In genomic region chr12:108386476-108387232, GRCm38 (mm10) we compare ENCODE assay signal across 9 mouse cellular contexts. TPM values are rescaled to one million over a fixed set of nuclear protein-coding genes. Genes with fewer than 3 reads are reported as not detected.
A peak's percentile ranks its signal among the peaks of the same experiment; 100 is the strongest.
DNase-seq lines count a peak whose midpoint lies in the region; ATAC-seq lines count a peak whose summit lies in the region.
"Had no signal": no experiment of that assay in that cellular context is flagged by ENCODE, and none has a peak within 500 bp of the region (broad histone marks: within the 10 kb centered on the region; RNA-seq: fewer than 3 reads in every experiment).

No protein-coding gene starts in this region.

- no peaks in the 10 kb centered on the region for H3K9me3 ChIP-seq in kidney, embryonic 16.5 days (ENCODE audit: low read length)
- H3K9me3 ChIP-seq in forebrain, embryonic 12.5 days: no peaks in the 10 kb centered on the region
- no peaks in the 10 kb centered on the region; the same call in 1 of the 2 replicates for H3K9me3 ChIP-seq in heart, embryonic 16.5 days (replicated peaks; ENCODE audit: control insufficient read depth, low read length)
- H3K9me3 ChIP-seq in liver, embryonic 12.5 days (replicated peaks): no peaks in the 10 kb centered on the region

- H3K27me3 ChIP-seq in kidney, embryonic 16.5 days (ENCODE audit: insufficient read depth, low read length): no peaks in the 10 kb centered on the region
- 0 out of 2 replicates have a peak, but pooled peaks cover 5% of the 10 kb centered on the region for H3K27me3 ChIP-seq in forebrain, embryonic 12.5 days
- H3K27me3 ChIP-seq in heart, embryonic 16.5 days (ENCODE audit: control insufficient read depth, insufficient read depth, low read length): no peaks in the 10 kb centered on the region
- H3K27me3 ChIP-seq in liver, embryonic 12.5 days (replicated peaks): 0 out of 2 replicates have a peak, but pooled peaks cover 6% of the 10 kb centered on the region

- H3K4me1 ChIP-seq in kidney, embryonic 16.5 days (ENCODE audit: insufficient read depth, low read length): peaks cover 21% of the 10 kb centered on the region
- peaks cover 18% of the 10 kb centered on the region for H3K4me1 ChIP-seq in forebrain, embryonic 12.5 days
- H3K4me1 ChIP-seq in heart, embryonic 16.5 days (ENCODE audit: control insufficient read depth, insufficient read depth, low read length): peaks cover 16% of the 10 kb centered on the region
- no peaks in the 10 kb centered on the region for H3K4me1 ChIP-seq in liver, embryonic 12.5 days

- H3K4me2 ChIP-seq in kidney, embryonic 16.5 days (replicated peaks; ENCODE audit: low read depth, low read length): no peak overlapping the region
- H3K4me2 ChIP-seq in forebrain, embryonic 12.5 days: no peak overlapping the region
- peak overlapping the region; percentile 28 for H3K4me2 ChIP-seq in heart, embryonic 16.5 days (ENCODE audit: low read depth, low read length)
- H3K4me2 ChIP-seq in liver, embryonic 12.5 days: no peak overlapping the region

- H3K9ac ChIP-seq in kidney, embryonic 16.5 days (replicated peaks; ENCODE audit: low read length): no peak overlapping the region
- H3K9ac ChIP-seq in forebrain, embryonic 12.5 days: no peak overlapping the region
- peak overlapping the region; percentile 15; the same call in 1 of the 2 replicates for H3K9ac ChIP-seq in heart, embryonic 16.5 days (ENCODE audit: low read length)
- no peak overlapping the region for H3K9ac ChIP-seq in liver, embryonic 12.5 days

- H3K36me3 ChIP-seq in kidney, embryonic 16.5 days (ENCODE audit: insufficient read depth, low read length): no peaks in the 10 kb centered on the region
- H3K36me3 ChIP-seq in forebrain, embryonic 12.5 days (replicated peaks): no peaks in the 10 kb centered on the region
- H3K36me3 ChIP-seq in heart, embryonic 16.5 days (ENCODE audit: control insufficient read depth, insufficient read depth): no peaks in the 10 kb centered on the region
- H3K36me3 ChIP-seq in liver, embryonic 12.5 days: no peaks in the 10 kb centered on the region

- no peak for DNase-seq in kidney, adult 11 months
- peak; percentile 39 for DNase-seq in lung, postnatal 36 days
- no peak for DNase-seq in natural killer cell, adult 2 months (ENCODE audit: low spot score in 2 of 2)
- DNase-seq in layer of hippocampus, adult 9-11 months: no peak
- DNase-seq: embryo, embryonic 11 days had no signal

- 42% methylated on average over 13 of the region's 13 CpGs for WGBS in kidney, embryonic 16.5 days
- WGBS in forebrain, embryonic 12.5 days: 63% methylated on average over 13 of the region's 13 CpGs
- WGBS in heart, embryonic 16.5 days: 27% methylated on average over 13 of the region's 13 CpGs
- WGBS in liver, embryonic 12.5 days (ENCODE audit: insufficient replicate concordance): 73% methylated on average over 13 of the region's 13 CpGs

- no peak overlapping the region for H3K4me3 ChIP-seq in kidney, embryonic 16.5 days (ENCODE audit: low read length)
- no peak overlapping the region for H3K4me3 ChIP-seq in forebrain, embryonic 12.5 days (replicated peaks)
- H3K4me3 ChIP-seq in heart, embryonic 16.5 days (ENCODE audit: low read length): no peak overlapping the region
- no peak overlapping the region for H3K4me3 ChIP-seq in liver, embryonic 12.5 days

- no peak overlapping the region for H3K27ac ChIP-seq in kidney, embryonic 16.5 days (ENCODE audit: low read length)
- peak overlapping the region; percentile 67 for H3K27ac ChIP-seq in forebrain, embryonic 12.5 days
- H3K27ac ChIP-seq in heart, embryonic 16.5 days (ENCODE audit: low read length): peak overlapping the region; percentile 78
- no peak overlapping the region for H3K27ac ChIP-seq in liver, embryonic 12.5 days

- peak; percentile 58; the same call in 1 of the 2 replicates for ATAC-seq in kidney, embryonic 16.5 days (ENCODE audit: low FRiP score, low TSS enrichment)
- ATAC-seq in forebrain, embryonic 12.5 days (ENCODE audit: low FRiP score): peak; percentile 55; the same call in 1 of the 2 replicates
- ATAC-seq in heart, embryonic 16.5 days (replicated peaks; ENCODE audit: extremely low read depth, insufficient read depth, low FRiP score): peak; percentile 79
- no peak for ATAC-seq in liver, embryonic 12.5 days

RNA-seq across cellular contexts. Expression of gene Eml1, which starts 15.9 kb away (rescaled TPM):
- 82.7 and 92.4 TPM in 2 replicates for polyA plus RNA-seq in kidney, embryonic 16.5 days (2015; fragmentation: Nextera tagmentation; extraction: Ambion mirVana)
- polyA plus RNA-seq in forebrain, embryonic 12.5 days (2016; fragmentation: Nextera tagmentation; extraction: Ambion mirVana): 82.4 and 83.0 TPM in 2 replicates
- polyA plus RNA-seq in heart, embryonic 16.5 days (2015; fragmentation: Nextera tagmentation; extraction: Ambion mirVana): 84.9 and 87.0 TPM in 2 replicates
- polyA plus RNA-seq in liver, embryonic 12.5 days (2016; fragmentation: Nextera tagmentation; extraction: Ambion mirVana): 9.5 and 10.6 TPM in 2 replicates

RNA-seq across cellular contexts. Expression of gene Cyp46a1, which starts 52.5 kb away (rescaled TPM):
- 11.8 and 12.2 TPM in 2 replicates for polyA plus RNA-seq in kidney, embryonic 16.5 days (2015; fragmentation: Nextera tagmentation; extraction: Ambion mirVana)
- polyA plus RNA-seq in forebrain, embryonic 12.5 days (2016; fragmentation: Nextera tagmentation; extraction: Ambion mirVana): 24.4 and 24.6 TPM in 2 replicates
- 4.9 TPM in 2 replicates for polyA plus RNA-seq in heart, embryonic 16.5 days (2015; fragmentation: Nextera tagmentation; extraction: Ambion mirVana)
- 0.86 and 1.7 TPM in 2 replicates for polyA plus RNA-seq in liver, embryonic 12.5 days (2016; fragmentation: Nextera tagmentation; extraction: Ambion mirVana)

Comparison
In these comparisons a context has a peak if more than half of its experiments do, and no peak if none do; other contexts are left out.
1. H3K27ac ChIP-seq: peak in forebrain, embryonic 12.5 days (single experiment) and heart, embryonic 16.5 days (single experiment); none in kidney, embryonic 16.5 days (single experiment) and liver, embryonic 12.5 days (single experiment).